In genomic region chr7:30821532-30821931, GRCm38 (mm10) we compare ENCODE assay signal across 22 mouse cellular contexts. TPM values are rescaled to one million over a fixed set of nuclear protein-coding genes. Genes with fewer than 3 reads are reported as not detected.
A peak's percentile ranks its signal among the peaks of the same experiment; 100 is the strongest.
DNase-seq lines count a peak whose midpoint lies in the region; ATAC-seq and TF ChIP-seq lines count a peak whose summit lies in the region.
"Had no signal": no experiment of that assay in that cellular context is flagged by ENCODE, and none has a peak within 500 bp of the region (broad histone marks: within the 10 kb centered on the region; RNA-seq: fewer than 3 reads in every experiment).

No protein-coding gene starts in this region.

- no peak for ATAC-seq in kidney, embryonic 14.5 days (ENCODE audit: low FRiP score, low TSS enrichment)

- H3K9ac ChIP-seq in kidney, embryonic 14.5 days (ENCODE audit: low read depth, low read length), result no peak overlapping the region
- H3K9ac ChIP-seq: lung, embryonic 14.5 days; midbrain, embryonic 12.5 days had no signal

- no peaks in the 10 kb centered on the region for H3K36me3 ChIP-seq in kidney, embryonic 14.5 days (ENCODE audit: control insufficient read depth, insufficient read depth, low read length)
- H3K36me3 ChIP-seq in kidney, adult 2 months (ENCODE audit: control insufficient read depth, insufficient read depth, low read length), result no peaks in the 10 kb centered on the region
- H3K36me3 ChIP-seq: heart, embryonic 10.5 days; midbrain, embryonic 12.5 days had no signal

- no peak overlapping the region for H3K4me2 ChIP-seq in kidney, embryonic 14.5 days (replicated peaks; ENCODE audit: low read depth, low read length)
- H3K4me2 ChIP-seq: liver, embryonic 11.5 days; lung, embryonic 14.5 days; midbrain, embryonic 12.5 days had no signal

- DNase-seq in kidney, adult 11 months, result peak; percentile 23
- peak; percentile 89 for DNase-seq in adipocyte (ENCODE audit: low spot score)
- peak; percentile 38 for DNase-seq in kidney, adult 2 months
- DNase-seq in kidney, postnatal 4 days, result peak; percentile 25 to 54
- DNase-seq in retina, postnatal 1 day, result no peak
- DNase-seq in cerebellum, postnatal 14 days, result no peak
- DNase-seq: adrenal gland, adult 8-10 months; cerebellum, adult 18-20 months; cerebellum, postnatal 36 days; gastrocnemius, postnatal 14 days; lung, embryonic 14.5 days; lung, postnatal 4 days had no signal

- no peak overlapping the region for H3K27ac ChIP-seq in kidney, embryonic 14.5 days (ENCODE audit: low read depth, low read length)
- H3K27ac ChIP-seq in kidney, adult 2 months (ENCODE audit: insufficient read depth, low read depth, low read length), result no peak overlapping the region
- H3K27ac ChIP-seq: heart, embryonic 10.5 days; midbrain, embryonic 12.5 days had no signal

- no peaks in the 10 kb centered on the region for H3K27me3 ChIP-seq in kidney, embryonic 14.5 days (ENCODE audit: control insufficient read depth, insufficient read depth, low read length)
- no peaks in the 10 kb centered on the region for H3K27me3 ChIP-seq in kidney, adult 2 months (replicated peaks; ENCODE audit: control insufficient read depth, insufficient read depth, low read length)
- H3K27me3 ChIP-seq: midbrain, embryonic 12.5 days had no signal

- H3K4me3 ChIP-seq in kidney, embryonic 14.5 days (ENCODE audit: low read length), result no peak overlapping the region
- no peak overlapping the region for H3K4me3 ChIP-seq in kidney, adult 2 months (ENCODE audit: insufficient read depth, low read depth, low read length)
- H3K4me3 ChIP-seq: heart, embryonic 10.5 days; midbrain, embryonic 12.5 days had no signal

- no peak for TF ChIP-seq CTCF in kidney, adult 2 months (conservative IDR thresholded peaks at IDR 0.05; ENCODE audit: insufficient read depth, insufficient read length, low read depth, low read length)

- TF ChIP-seq POLR2A in kidney, adult 2 months (IDR thresholded peaks at IDR 0.05; ENCODE audit: low read depth, low read length), result no peak

- H3K4me1 ChIP-seq in kidney, embryonic 14.5 days (ENCODE audit: control insufficient read depth, insufficient read depth, low read length), result peaks cover 6% of the 10 kb centered on the region; the same call in 1 of the 2 replicates
- no peaks in the 10 kb centered on the region for H3K4me1 ChIP-seq in kidney, adult 2 months (ENCODE audit: control insufficient read depth, insufficient read depth, low read length)
- H3K4me1 ChIP-seq: midbrain, embryonic 12.5 days had no signal

- H3K9me3 ChIP-seq in kidney, embryonic 14.5 days (ENCODE audit: control insufficient read depth, low read length), result no peaks in the 10 kb centered on the region
- H3K9me3 ChIP-seq: heart, embryonic 10.5 days; midbrain, embryonic 12.5 days had no signal

- 38% methylated on average over 5 of the region's 5 CpGs for WGBS in kidney, embryonic 14.5 days
- WGBS in kidney, adult 2 months, result 56% methylated on average over 5 of the region's 5 CpGs

RNA-seq across cellular contexts. Expression of gene Ffar2, which starts 2.0 kb away (rescaled TPM):
- polyA plus RNA-seq in kidney, embryonic 14.5 days (2014; fragmentation: Nextera tagmentation; extraction: Ambion mirVana), result 0.31 TPM in 1 of 2 replicates, not detected in the other
- polyA plus RNA-seq in kidney, adult 2 months (2012; rRNA removed), result 1.2 and 1.4 TPM in 2 replicates
- polyA plus RNA-seq: forebrain, embryonic 11.5 days; limb, embryonic 11.5 days; midbrain, embryonic 12.5 days; neural tube, embryonic 11.5 days had no signal

RNA-seq across cellular contexts. Expression of gene Krtdap, which starts 33.8 kb away (rescaled TPM):
- polyA plus RNA-seq in kidney, embryonic 14.5 days (2014; fragmentation: Nextera tagmentation; extraction: Ambion mirVana), result not detected in 2 replicates
- 0.50 TPM in 1 of 2 replicates, not detected in the other for polyA plus RNA-seq in kidney, adult 2 months (2012; rRNA removed)
- polyA plus RNA-seq: forebrain, embryonic 11.5 days; heart, embryonic 10.5 days; hindbrain, embryonic 11.5 days; limb, embryonic 11.5 days; liver, embryonic 11.5 days; lung, embryonic 14.5 days; midbrain, embryonic 12.5 days; neural tube, embryonic 11.5 days had no signal

RNA-seq across cellular contexts. Expression of gene Ffar3, which starts 34.4 kb away (rescaled TPM):
- not detected in 2 replicates for polyA plus RNA-seq in kidney, embryonic 14.5 days (2014; fragmentation: Nextera tagmentation; extraction: Ambion mirVana)
- 0.07 and 0.08 TPM in 2 replicates for polyA plus RNA-seq in kidney, adult 2 months (2012; rRNA removed)
- polyA plus RNA-seq: forebrain, embryonic 11.5 days; heart, postnatal 0 days; hindbrain, embryonic 11.5 days; liver, embryonic 11.5 days; lung, embryonic 14.5 days; midbrain, embryonic 12.5 days; neural tube, embryonic 11.5 days; urinary bladder, adult 2 months had no signal

RNA-seq across cellular contexts. Expression of gene Ffar1, which starts 39.8 kb away (rescaled TPM):
- polyA plus RNA-seq in kidney, embryonic 14.5 days (2014; fragmentation: Nextera tagmentation; extraction: Ambion mirVana), result not detected in 2 replicates
- 0.03 and 0.48 TPM in 2 replicates for polyA plus RNA-seq in kidney, adult 2 months (2012; rRNA removed)
- polyA plus RNA-seq: forebrain, embryonic 11.5 days; heart, embryonic 10.5 days; heart, postnatal 0 days; hindbrain, embryonic 11.5 days; limb, embryonic 11.5 days; liver, embryonic 11.5 days; lung, embryonic 14.5 days; midbrain, embryonic 12.5 days; neural tube, embryonic 11.5 days; urinary bladder, adult 2 months had no signal

RNA-seq across cellular contexts. Expression of gene Dmkn, which starts 58.0 kb away (rescaled TPM):
- polyA plus RNA-seq in kidney, embryonic 14.5 days (2014; fragmentation: Nextera tagmentation; extraction: Ambion mirVana), result 0.74 and 0.95 TPM in 2 replicates
- polyA plus RNA-seq in kidney, adult 2 months (2012; rRNA removed), result 2.1 and 2.2 TPM in 2 replicates
- polyA plus RNA-seq: forebrain, embryonic 11.5 days; limb, embryonic 11.5 days; liver, embryonic 11.5 days; neural tube, embryonic 11.5 days had no signal

Comparison
In these comparisons a context has a peak if more than half of its experiments do, and no peak if none do; other contexts are left out.
1. DNase-seq: peak in kidney, adult 11 months (single experiment), adipocyte (single experiment), kidney, adult 2 months (single experiment) and kidney, postnatal 4 days (2 of 2); none in retina, postnatal 1 day (single experiment) and cerebellum, postnatal 14 days (0 of 2).